Mouse (Mus musculus): ENCODE results near the gene Rgl3. TPM values are rescaled to one million over a fixed set of nuclear protein-coding genes. Genes with fewer than 3 reads are reported as not detected.

Rgl3 gene
- polyA plus RNA-seq, 1 experiment from 2014 or later, result 20.8 TPM

- H3K4me2 ChIP-seq (replicated peaks; ENCODE audit: low read depth, low read length), result no peak overlapping the region
- 94% methylated on average over 3 of the region's 3 CpGs for WGBS
- no peak overlapping the region for H3K9ac ChIP-seq (ENCODE audit: low read depth, low read length)
- H3K27me3 ChIP-seq (ENCODE audit: control insufficient read depth, insufficient read depth, low read length), result no peaks in the 10 kb centered on the region
- no peak for ATAC-seq (ENCODE audit: low FRiP score, low TSS enrichment)
- H3K9me3 ChIP-seq (ENCODE audit: control insufficient read depth, low read length), result no peaks in the 10 kb centered on the region
- H3K36me3 ChIP-seq (ENCODE audit: control insufficient read depth, insufficient read depth, low read length), result no peaks in the 10 kb centered on the region; the same call in 1 of the 2 replicates
- H3K4me1 ChIP-seq (ENCODE audit: control insufficient read depth, insufficient read depth, low read length), result peaks cover 9% of the 10 kb centered on the region
- no peak overlapping the region for H3K27ac ChIP-seq (ENCODE audit: low read depth, low read length)
- no peak overlapping the region for H3K4me3 ChIP-seq (ENCODE audit: low read length)
These were observed 64.2 kb downstream of the Rgl3 start for GRCm38 (mm10) chr9:21925034-21925433.

- H3K4me2 ChIP-seq (replicated peaks; ENCODE audit: low read depth, low read length), result no peak overlapping the region
- 0 out of 2 replicates have a peak, but pooled peaks have one; percentile 11 for ATAC-seq (ENCODE audit: low FRiP score, low TSS enrichment)
These were observed 65.2 kb downstream of the Rgl3 start for GRCm38 (mm10) chr9:21924099-21924493.

GRCm38 (mm10) chr9:21923490-21924098 lies 65.7 kb downstream of the Rgl3 start:
- no peak overlapping the region for H3K4me3 ChIP-seq (ENCODE audit: low read length)
- H3K9ac ChIP-seq (ENCODE audit: low read depth, low read length), result no peak overlapping the region
- H3K27ac ChIP-seq (ENCODE audit: low read depth, low read length), result no peak overlapping the region; the same call in 1 of the 2 replicates
- no peak for ATAC-seq (ENCODE audit: low FRiP score, low TSS enrichment)
- H3K9me3 ChIP-seq (ENCODE audit: control insufficient read depth, low read length), result no peaks in the 10 kb centered on the region
- H3K4me2 ChIP-seq (replicated peaks; ENCODE audit: low read depth, low read length), result no peak overlapping the region
- peaks cover 9% of the 10 kb centered on the region for H3K4me1 ChIP-seq (ENCODE audit: control insufficient read depth, insufficient read depth, low read length)
- no peaks in the 10 kb centered on the region for H3K27me3 ChIP-seq (ENCODE audit: control insufficient read depth, insufficient read depth, low read length)
- WGBS, result 59% methylated on average over 3 of the region's 3 CpGs
- H3K36me3 ChIP-seq (ENCODE audit: control insufficient read depth, insufficient read depth, low read length), result no peaks in the 10 kb centered on the region; the same call in 1 of the 2 replicates

More at GRCm38 (mm10) chr9:21924099-21924493, 65.2 kb downstream of the Rgl3 start:
- Histone ChIP-seq H3K27me3 (ENCODE audit: control insufficient read depth, insufficient read depth, low read length) (no peaks in the 10 kb centered on the region), H3K4me1 (ENCODE audit: control insufficient read depth, insufficient read depth, low read length) (peaks cover 9% of the 10 kb centered on the region), H3K27ac (ENCODE audit: low read depth, low read length) (no peak overlapping the region; the same call in 1 of the 2 replicates), H3K9ac (ENCODE audit: low read depth, low read length) (no peak overlapping the region), H3K4me3 (ENCODE audit: low read length) (no peak overlapping the region), H3K9me3 (ENCODE audit: control insufficient read depth, low read length) (no peaks in the 10 kb centered on the region), H3K36me3 (ENCODE audit: control insufficient read depth, insufficient read depth, low read length) (no peaks in the 10 kb centered on the region; the same call in 1 of the 2 replicates)
- WGBS, result 62% methylated on average over 6 of the region's 6 CpGs

- Histone ChIP-seq H3K9me3 (ENCODE audit: control insufficient read depth, low read length) (no peaks in the 10 kb centered on the region), H3K4me3 (ENCODE audit: low read length) (no peak overlapping the region), H3K27ac (ENCODE audit: low read depth, low read length) (no peak overlapping the region), H3K9ac (ENCODE audit: low read depth, low read length) (no peak overlapping the region), H3K36me3 (ENCODE audit: control insufficient read depth, insufficient read depth, low read length) (no peaks in the 10 kb centered on the region; the same call in 1 of the 2 replicates), H3K4me1 (ENCODE audit: control insufficient read depth, insufficient read depth, low read length) (peaks cover 9% of the 10 kb centered on the region), H3K4me2 (replicated peaks; ENCODE audit: low read depth, low read length) (no peak overlapping the region), H3K27me3 (ENCODE audit: control insufficient read depth, insufficient read depth, low read length) (no peaks in the 10 kb centered on the region)
- ATAC-seq (ENCODE audit: low FRiP score, low TSS enrichment), result no peak
- 92% methylated on average over 4 of the region's 4 CpGs for WGBS
These were observed 66.2 kb downstream of the Rgl3 start for GRCm38 (mm10) chr9:21923036-21923435.

Other genes starting within 250 kb of the Rgl3 start
- gene Spc24, start 229.1 kb downstream of the Rgl3 start, polyA plus RNA-seq (2014; fragmentation: Nextera tagmentation; extraction: Ambion mirVana), result 139 and 150 TPM in 2 replicates
- 9.4 and 14.3 TPM in 2 replicates for gene Kank2, start 190.7 kb downstream of the Rgl3 start, polyA plus RNA-seq (2014; fragmentation: Nextera tagmentation; extraction: Ambion mirVana)
- 2.6 and 3.4 TPM in 2 replicates for gene Angptl8, start 153.9 kb downstream of the Rgl3 start, polyA plus RNA-seq (2014; fragmentation: Nextera tagmentation; extraction: Ambion mirVana)
- gene Dock6, start 136.8 kb downstream of the Rgl3 start, polyA plus RNA-seq (2014; fragmentation: Nextera tagmentation; extraction: Ambion mirVana), result 31.9 and 39.7 TPM in 2 replicates
- 4.6 and 8.3 TPM in 2 replicates for gene Rab3d, start 71.3 kb downstream of the Rgl3 start, polyA plus RNA-seq (2014; fragmentation: Nextera tagmentation; extraction: Ambion mirVana)
- 3.4 and 4.0 TPM in 2 replicates for gene Ccdc159, start 62.0 kb downstream of the Rgl3 start, polyA plus RNA-seq (2014; fragmentation: Nextera tagmentation; extraction: Ambion mirVana)
- gene Tmem205, start 61.9 kb downstream of the Rgl3 start, polyA plus RNA-seq (2014; fragmentation: Nextera tagmentation; extraction: Ambion mirVana), result 54.0 and 67.5 TPM in 2 replicates
- gene Plppr2, start 52.4 kb downstream of the Rgl3 start, polyA plus RNA-seq (2014; fragmentation: Nextera tagmentation; extraction: Ambion mirVana), result 7.0 and 9.2 TPM in 2 replicates
- 11.4 and 12.8 TPM in 2 replicates for gene Swsap1, start 33.7 kb downstream of the Rgl3 start, polyA plus RNA-seq (2014; fragmentation: Nextera tagmentation; extraction: Ambion mirVana)
- 10.5 and 11.4 TPM in 2 replicates for gene Epor, start 25.9 kb downstream of the Rgl3 start, polyA plus RNA-seq (2014; fragmentation: Nextera tagmentation; extraction: Ambion mirVana)
- gene Ccdc151, start 13.2 kb upstream of the Rgl3 start, polyA plus RNA-seq (2014; fragmentation: Nextera tagmentation; extraction: Ambion mirVana), result 1.8 and 2.3 TPM in 2 replicates
- 104 and 118 TPM in 2 replicates for gene Prkcsh, start 13.4 kb upstream of the Rgl3 start, polyA plus RNA-seq (2014; fragmentation: Nextera tagmentation; extraction: Ambion mirVana)
- gene Elavl3, start 62.6 kb upstream of the Rgl3 start, polyA plus RNA-seq (2014; fragmentation: Nextera tagmentation; extraction: Ambion mirVana), result 0.12 and 0.20 TPM in 2 replicates
- gene Gm49318, start 81.8 kb upstream of the Rgl3 start, polyA plus RNA-seq (2014; fragmentation: Nextera tagmentation; extraction: Ambion mirVana), result not detected in 2 replicates
- gene Zfp653, start 81.9 kb upstream of the Rgl3 start, polyA plus RNA-seq (2014; fragmentation: Nextera tagmentation; extraction: Ambion mirVana), result 9.9 and 11.0 TPM in 2 replicates
- 29.9 and 41.5 TPM in 2 replicates for gene Ecsit, start 96.0 kb upstream of the Rgl3 start, polyA plus RNA-seq (2014; fragmentation: Nextera tagmentation; extraction: Ambion mirVana)
- 4.7 and 5.1 TPM in 2 replicates for gene Cnn1, start 109.8 kb upstream of the Rgl3 start, polyA plus RNA-seq (2014; fragmentation: Nextera tagmentation; extraction: Ambion mirVana)
- 216 and 237 TPM in 2 replicates for gene Elof1, start 127.7 kb upstream of the Rgl3 start, polyA plus RNA-seq (2014; fragmentation: Nextera tagmentation; extraction: Ambion mirVana)
- 3.3 TPM in 2 replicates for gene Acp5, start 146.3 kb upstream of the Rgl3 start, polyA plus RNA-seq (2014; fragmentation: Nextera tagmentation; extraction: Ambion mirVana)
- 68.6 and 82.9 TPM in 2 replicates for gene Pigyl, start 167.4 kb upstream of the Rgl3 start, polyA plus RNA-seq (2014; fragmentation: Nextera tagmentation; extraction: Ambion mirVana)
- 0.13 and 0.32 TPM in 2 replicates for gene Zfp872, start 198.6 kb upstream of the Rgl3 start, polyA plus RNA-seq (2014; fragmentation: Nextera tagmentation; extraction: Ambion mirVana)
- 19.8 and 24.6 TPM in 2 replicates for gene Zfp809, start 236.3 kb upstream of the Rgl3 start, polyA plus RNA-seq (2014; fragmentation: Nextera tagmentation; extraction: Ambion mirVana)